Mouse (Mus musculus) kidney, postnatal 36 days (tissue): Measurements from ENCODE around the gene Slc12a5.

Experiments
- DNase-seq, 2 experiments: peaks; one replicate each; pipeline ENCODE4 v3.0.0; 2021 to 2022; ENCODE audit warnings: mixed read lengths in 2 of 2

The Slc12a5 gene

DNA sequence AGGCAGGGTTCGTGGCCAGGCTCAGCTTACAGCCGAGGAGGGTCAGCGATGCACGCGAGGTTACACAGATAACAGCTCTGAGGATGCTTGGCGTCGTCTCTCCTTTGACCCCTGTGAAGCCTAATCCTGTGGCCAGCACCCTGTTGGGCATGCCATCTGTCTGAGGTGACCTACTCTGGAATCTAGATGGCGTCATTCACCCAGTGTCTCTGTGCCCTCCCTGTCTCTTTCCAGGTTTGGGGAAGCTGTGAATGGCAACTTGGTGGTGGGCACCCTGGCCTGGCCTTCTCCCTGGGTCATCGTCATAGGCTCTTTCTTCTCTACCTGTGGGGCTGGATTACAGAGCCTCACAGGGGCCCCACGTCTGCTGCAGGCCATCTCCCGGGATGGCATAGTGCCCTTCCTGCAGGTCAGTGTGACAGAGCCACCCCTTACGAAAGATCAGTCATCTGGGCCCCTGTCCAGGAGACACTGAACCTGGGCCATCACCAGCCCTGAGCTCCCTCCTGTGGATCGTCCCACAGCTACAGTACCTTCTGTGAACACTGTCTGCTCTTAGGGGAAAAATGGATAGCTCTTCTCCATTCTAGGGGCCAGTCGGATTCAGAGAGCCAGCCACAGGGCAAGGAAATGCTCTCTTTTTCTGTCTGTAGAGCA, 25.9 kb downstream of the Slc12a5 start:
- no peak for DNase-seq

GRCm38 (mm10) chr2:164988777-164989176, 28.2 kb downstream of the Slc12a5 start:
- DNase-seq = peak in 1 of 2 experiments; percentile 45

- no peak for DNase-seq
Measured at GRCm38 (mm10) chr2:164991111-164991510, 30.5 kb downstream of the Slc12a5 start.

- DNase-seq = peak in 1 of 2 experiments; percentile 46
Measured at GRCm38 (mm10) chr2:164991808-164992207, 31.2 kb downstream of the Slc12a5 start.

DNA sequence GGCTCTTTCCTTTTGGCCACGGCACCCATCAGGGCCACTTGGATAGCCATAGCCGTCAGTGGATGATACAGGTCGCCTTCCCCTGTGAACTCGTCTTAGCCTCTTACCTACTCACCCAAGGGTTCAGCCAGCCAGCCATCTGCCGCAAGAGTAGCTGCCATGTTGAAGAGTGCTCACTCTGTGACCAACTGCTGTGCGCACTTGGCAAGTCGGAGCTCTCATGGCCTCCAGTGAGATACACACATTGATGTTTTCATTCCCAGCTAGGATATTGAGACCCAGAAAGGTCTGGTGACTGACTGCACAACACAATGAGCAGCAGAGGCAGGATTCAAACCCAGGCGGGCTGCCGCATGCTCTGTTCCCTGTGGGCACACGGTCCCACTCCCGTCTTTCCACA, 33.6 kb downstream of the Slc12a5 start:
- no peak for DNase-seq

DNA sequence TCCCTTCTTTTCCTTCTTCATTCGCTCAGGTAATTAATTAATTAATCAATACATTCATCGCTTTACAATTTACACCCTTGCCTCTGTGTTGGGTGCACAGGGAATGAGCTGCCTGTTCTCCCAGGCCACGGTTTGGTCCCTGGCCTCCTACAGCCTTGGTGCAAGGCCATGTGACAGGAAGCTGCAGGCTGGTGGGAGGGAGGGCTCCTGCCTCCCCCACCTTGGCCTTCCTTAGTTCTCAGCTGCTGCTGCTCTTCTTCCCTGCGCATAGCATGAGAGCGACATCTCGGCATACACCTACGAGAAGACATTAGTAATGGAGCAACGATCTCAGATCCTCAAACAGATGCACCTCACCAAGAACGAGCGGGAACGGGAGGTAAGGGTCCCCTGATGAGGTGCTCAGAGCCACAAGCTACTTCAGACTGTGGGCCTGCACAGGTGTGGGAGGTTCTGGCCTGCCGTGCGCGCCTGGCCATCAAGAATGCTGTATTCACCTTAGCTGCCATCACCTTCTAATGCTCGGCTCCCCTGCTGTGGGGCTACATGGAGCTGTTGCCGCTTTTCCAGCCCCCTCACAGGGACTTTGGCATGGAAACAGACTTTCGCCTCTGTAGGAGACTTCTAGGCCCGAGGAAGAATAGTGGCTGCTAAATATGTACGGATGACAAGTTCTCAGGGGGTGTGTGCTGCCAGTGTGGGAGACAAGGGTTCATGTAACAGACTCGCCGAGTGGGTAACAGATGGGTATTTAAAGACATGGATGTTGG, 34.2 kb downstream of the Slc12a5 start:
- no peak for DNase-seq

- no peak for DNase-seq
Measured at GRCm38 (mm10) chr2:164995976-164996375, 35.4 kb downstream of the Slc12a5 start.

- peak in 1 of 2 experiments; percentile 31 for DNase-seq
Measured at GRCm38 (mm10) chr2:164996848-164997720, 36.5 kb downstream of the Slc12a5 start.

DNA sequence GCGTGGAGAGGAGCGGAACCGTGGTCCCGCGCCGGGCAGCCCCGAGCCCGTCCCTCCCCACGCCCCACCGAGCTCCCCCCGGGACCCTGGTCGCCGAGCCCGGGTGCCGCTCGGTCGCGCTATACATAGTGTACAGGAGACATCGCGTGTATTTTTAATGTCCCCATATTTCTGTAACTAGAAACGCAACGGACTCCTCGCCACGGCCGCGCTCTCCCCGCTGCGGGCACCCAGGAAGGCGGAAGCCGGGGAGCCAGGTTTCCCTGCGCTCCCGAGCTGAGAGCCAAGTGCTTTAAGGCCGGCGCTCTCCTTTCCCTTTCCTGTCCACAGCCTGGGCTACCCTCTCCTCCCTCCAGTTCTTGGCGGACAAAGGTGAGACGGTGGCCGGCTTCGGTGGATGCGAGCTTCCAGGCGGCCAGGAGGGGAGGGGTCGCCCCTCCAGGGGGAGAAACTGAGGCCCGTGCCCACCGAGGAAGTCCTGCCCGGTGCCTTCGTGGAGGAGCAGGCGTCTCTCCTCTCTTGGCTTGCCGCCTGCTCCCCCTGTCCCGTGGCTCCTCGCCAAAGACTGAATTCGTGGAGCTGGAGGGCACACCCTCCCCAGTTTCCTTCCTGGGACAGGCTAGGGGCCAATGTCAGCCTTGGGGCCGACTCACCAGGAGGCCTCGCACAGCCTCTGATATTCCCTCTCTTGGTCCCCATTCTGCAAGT, 37.3 kb downstream of the Slc12a5 start:
- peak; percentile 50 to 72 for DNase-seq

GRCm38 (mm10) chr2:165001958-165002357, 41.4 kb downstream of the Slc12a5 start:
- no peak for DNase-seq

DNA sequence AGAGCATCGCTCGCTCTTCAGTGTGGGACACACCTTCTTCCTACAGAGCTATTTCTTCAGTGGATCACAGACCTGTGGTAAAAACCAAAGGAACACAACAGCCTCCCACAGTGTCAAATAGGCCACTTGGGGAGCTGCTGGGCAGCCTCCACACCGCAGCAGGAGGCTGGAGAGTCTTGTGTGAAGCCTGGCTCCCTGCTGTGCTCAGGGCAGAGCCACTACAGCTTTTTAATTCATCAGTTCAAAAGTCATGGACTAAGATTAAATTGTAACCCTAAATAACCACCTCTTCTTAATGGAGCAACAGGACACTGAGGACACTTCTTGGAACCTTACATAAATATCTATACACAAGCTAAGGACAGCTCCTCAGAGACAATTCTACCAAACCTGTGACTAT, 42.5 kb downstream of the Slc12a5 start:
- peak; percentile 36 to 44 for DNase-seq

DNA sequence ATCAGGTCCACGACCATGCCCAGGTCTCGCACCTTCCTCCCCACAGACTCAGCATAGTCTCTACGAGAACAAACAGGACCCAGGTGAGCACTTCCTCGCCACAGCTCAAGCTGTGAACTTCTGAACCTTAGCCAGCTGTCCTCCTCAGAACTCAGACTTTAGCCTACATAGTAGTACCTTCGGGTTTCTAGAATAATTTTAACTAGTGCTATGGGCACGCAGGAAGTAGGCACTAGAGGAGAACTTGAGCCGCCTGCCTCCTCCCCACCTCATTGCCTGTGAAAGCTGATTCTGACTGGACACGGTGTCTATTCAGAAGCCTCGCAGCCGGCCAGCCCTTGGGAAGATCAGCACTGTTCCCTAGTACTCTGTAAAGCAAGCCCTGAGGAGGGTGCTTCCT, 43.6 kb downstream of the Slc12a5 start:
- peak; percentile 28 to 29 for DNase-seq

- no peak for DNase-seq
Measured at GRCm38 (mm10) chr2:165006813-165007212, 46.2 kb downstream of the Slc12a5 start.

- peak in 1 of 2 experiments; percentile 41 for DNase-seq
Measured at GRCm38 (mm10) chr2:165007986-165008385, 47.4 kb downstream of the Slc12a5 start.

DNA sequence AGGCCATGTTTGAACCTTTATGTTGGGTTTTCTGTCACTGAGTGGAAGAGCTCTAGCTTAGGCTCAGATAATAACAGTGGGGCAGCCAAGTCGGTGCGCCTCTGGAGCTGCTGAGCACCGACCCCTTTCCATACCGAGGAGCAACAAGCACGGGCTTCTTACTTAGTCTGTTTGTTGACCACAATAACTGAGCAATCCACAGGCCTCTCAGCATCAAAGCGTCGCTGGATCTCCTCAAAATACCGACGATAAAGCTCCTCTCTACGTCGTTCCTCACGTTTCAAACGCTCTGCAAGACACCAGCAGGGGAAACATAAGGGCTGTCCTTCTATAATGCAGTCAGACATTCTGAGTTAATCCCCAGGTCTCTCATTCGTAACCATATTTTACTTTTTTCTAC, 48.6 kb downstream of the Slc12a5 start:
- no peak for DNase-seq

- DNase-seq = peak; percentile 56 to 77
Measured at GRCm38 (mm10) chr2:165009581-165009980, 49.0 kb downstream of the Slc12a5 start.

DNA sequence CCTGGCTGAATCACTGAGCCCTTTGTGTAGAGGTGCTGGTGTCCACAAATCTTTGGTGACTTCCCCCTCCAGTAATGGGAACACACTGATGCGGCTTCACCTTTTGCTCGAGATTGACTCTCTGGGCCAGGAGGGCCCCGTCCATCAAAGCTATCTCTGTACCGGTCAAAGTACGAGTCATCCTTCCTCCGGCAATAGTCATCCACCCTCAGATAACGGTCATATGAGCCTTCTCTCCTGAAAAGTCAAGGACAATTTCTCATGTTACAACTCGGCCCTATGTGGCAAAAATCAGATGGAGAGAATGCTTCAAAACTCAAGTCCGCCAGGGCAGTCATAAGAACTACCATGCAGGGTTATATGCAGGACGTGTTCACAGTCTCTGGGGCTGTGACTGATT, 49.7 kb downstream of the Slc12a5 start:
- DNase-seq = no peak

- DNase-seq = no peak
Measured at GRCm38 (mm10) chr2:165014935-165015334, 54.3 kb downstream of the Slc12a5 start.

DNA sequence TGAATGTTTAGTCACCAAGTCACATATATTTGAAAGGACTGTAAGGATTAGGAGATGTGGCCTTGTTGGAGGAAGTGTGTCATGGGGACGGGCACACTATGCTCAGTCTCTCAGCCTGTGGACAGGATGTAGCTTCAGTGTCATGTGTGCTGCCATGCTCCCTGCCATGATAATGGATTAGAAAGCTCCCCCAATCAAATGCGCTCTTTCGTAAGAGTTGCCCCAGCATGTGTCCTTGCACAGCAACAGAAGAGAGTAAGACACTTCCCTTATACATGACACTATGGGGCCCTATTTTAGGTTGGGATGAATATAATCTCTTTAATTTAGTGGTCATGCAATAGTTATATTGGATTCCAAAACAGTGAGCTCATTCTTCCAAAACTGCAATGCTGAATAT, 59.9 kb downstream of the Slc12a5 start:
- DNase-seq = no peak

DNA sequence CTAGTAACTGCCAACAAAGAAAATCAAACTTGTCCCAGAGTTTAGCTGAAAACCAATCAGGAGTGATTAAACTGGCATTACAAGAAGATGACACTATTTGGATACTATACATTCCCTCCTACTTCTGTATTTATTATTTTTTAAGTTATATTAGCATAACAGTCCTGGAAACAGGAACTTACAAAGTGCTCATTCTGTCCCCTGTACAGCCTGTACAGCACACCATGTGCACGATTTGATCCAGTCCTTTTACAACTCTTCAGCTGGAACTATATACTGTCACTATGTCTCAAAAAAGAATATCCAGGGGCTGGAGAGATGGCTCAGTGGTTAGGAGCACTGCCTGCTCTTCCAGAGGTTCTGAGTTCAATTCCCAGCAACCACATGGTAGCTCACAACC, 66.6 kb downstream of the Slc12a5 start:
- no peak for DNase-seq

- peak; percentile 39 to 41 for DNase-seq
Measured at GRCm38 (mm10) chr2:165032533-165032932, 71.9 kb downstream of the Slc12a5 start.

- DNase-seq = no peak
Measured at GRCm38 (mm10) chr2:165033306-165033705, 72.7 kb downstream of the Slc12a5 start.
